Mouse (Mus musculus): Measurements from ENCODE around the gene Osbpl8. TPM values are rescaled to one million over a fixed set of nuclear protein-coding genes. Genes with fewer than 3 reads are reported as not detected.

Gene Osbpl8
- polyA plus RNA-seq, 1 experiment from 2014 or later: 20.5 TPM

DNA sequence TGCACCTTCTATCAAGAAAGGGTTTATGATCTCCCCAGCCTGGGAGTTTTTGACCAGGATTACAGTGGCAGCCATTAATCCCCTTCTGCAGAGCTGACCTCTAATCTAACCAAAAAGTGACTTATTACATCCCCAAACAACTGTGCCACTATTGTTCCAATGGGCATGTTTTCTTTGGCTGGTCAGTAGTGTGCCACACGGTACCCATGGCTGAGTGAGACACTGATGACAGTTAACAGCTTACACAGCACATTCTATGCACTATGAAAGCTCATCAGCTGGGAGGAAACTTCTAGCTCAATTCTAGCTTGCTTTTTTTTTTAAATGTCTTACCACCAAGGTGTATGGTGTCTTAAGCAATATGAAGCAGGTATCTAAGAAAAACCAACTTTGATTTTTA is 25.4 kb upstream of the Osbpl8 start:
- WGBS (ENCODE audit: insufficient replicate concordance): 53% methylated on average over 1 of the region's 1 CpGs

DNA sequence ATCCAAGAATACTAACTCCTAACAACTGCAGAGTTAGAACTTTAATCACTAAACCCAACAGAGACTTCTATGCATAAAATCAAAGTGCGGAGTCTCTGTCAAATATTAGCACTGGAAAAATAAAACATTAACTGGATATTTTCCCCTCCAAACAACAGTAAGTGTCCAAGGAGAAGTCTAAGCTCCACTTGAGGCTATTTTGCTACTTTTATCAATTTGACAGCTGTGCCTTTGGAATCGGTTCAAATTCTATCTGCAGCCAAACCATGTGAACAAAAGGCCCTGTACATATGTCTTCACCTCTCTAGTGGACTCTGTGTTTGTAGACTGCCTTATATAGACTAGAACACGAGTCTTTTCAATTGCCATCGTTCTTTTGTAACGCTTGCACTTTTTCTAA is 24.7 kb upstream of the Osbpl8 start:
- WGBS (ENCODE audit: insufficient replicate concordance): 46% methylated on average over 5 of the region's 5 CpGs
- Histone ChIP-seq H3K4me1 (ENCODE audit: control insufficient read depth, insufficient read depth, low read length) (peaks cover 9% of the 10 kb centered on the region; the same call in 1 of the 2 replicates), H3K9ac (ENCODE audit: low read depth, low read length) (no peak overlapping the region), H3K4me3 (ENCODE audit: low read depth, low read length) (no peak overlapping the region), H3K36me3 (ENCODE audit: control insufficient read depth, insufficient read depth, low read length) (no peaks in the 10 kb centered on the region), H3K4me2 (no peak overlapping the region), H3K27ac (ENCODE audit: low read depth, low read length) (no peak overlapping the region), H3K9me3 (replicated peaks; ENCODE audit: control insufficient read depth, low read length) (no peaks in the 10 kb centered on the region), H3K27me3 (ENCODE audit: control insufficient read depth, insufficient read depth, low read length) (no peaks in the 10 kb centered on the region)
- ATAC-seq (replicated peaks; ENCODE audit: insufficient number of reproducible peaks, low FRiP score, low TSS enrichment): no peak

More for the DNA sequence above, 25.4 kb upstream of the Osbpl8 start:
- Histone ChIP-seq H3K4me2 (no peak overlapping the region), H3K9ac (ENCODE audit: low read depth, low read length) (no peak overlapping the region), H3K36me3 (ENCODE audit: control insufficient read depth, insufficient read depth, low read length) (no peaks in the 10 kb centered on the region), H3K4me1 (ENCODE audit: control insufficient read depth, insufficient read depth, low read length) (peaks cover 7% of the 10 kb centered on the region; the same call in 1 of the 2 replicates), H3K27me3 (ENCODE audit: control insufficient read depth, insufficient read depth, low read length) (no peaks in the 10 kb centered on the region), H3K27ac (ENCODE audit: low read depth, low read length) (no peak overlapping the region), H3K4me3 (ENCODE audit: low read depth, low read length) (no peak overlapping the region), H3K9me3 (replicated peaks; ENCODE audit: control insufficient read depth, low read length) (no peaks in the 10 kb centered on the region)
- ATAC-seq (replicated peaks; ENCODE audit: insufficient number of reproducible peaks, low FRiP score, low TSS enrichment): no peak

DNA sequence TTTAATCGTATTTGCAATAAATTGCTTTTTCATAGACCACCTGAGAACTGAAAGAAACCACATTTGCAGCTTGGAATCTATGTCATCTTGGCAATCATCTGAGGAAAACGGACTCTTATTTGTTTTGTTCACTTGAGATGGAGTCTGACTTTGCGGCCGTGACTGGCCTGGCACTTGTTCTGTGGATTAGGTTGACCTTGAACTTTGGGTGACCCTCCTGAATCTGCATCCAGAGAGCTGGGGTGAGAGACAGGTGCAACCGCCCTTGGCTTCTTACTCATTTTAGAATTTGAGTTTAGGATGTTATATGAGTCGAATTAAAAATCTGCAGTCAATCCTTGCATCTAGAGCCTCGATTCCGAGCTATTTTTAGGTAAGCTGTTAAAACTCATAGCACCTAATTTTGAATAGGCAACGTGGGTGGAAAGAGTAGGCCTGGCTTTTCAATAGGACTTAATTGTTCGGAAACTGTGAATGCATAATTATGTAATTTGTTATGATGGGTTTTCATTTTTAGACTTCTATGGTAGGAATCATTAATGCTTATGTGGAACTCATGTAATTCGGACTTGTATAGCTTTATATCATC is 20.1 kb upstream of the Osbpl8 start:
- Histone ChIP-seq H3K36me3 (ENCODE audit: control insufficient read depth, insufficient read depth, low read length) (no peaks in the 10 kb centered on the region), H3K9me3 (replicated peaks; ENCODE audit: control insufficient read depth, low read length) (no peaks in the 10 kb centered on the region), H3K4me1 (ENCODE audit: control insufficient read depth, insufficient read depth, low read length) (peaks cover 7% of the 10 kb centered on the region; the same call in 1 of the 2 replicates), H3K4me2 (no peak overlapping the region), H3K9ac (ENCODE audit: low read depth, low read length) (no peak overlapping the region), H3K4me3 (ENCODE audit: low read depth, low read length) (no peak overlapping the region), H3K27ac (ENCODE audit: low read depth, low read length) (no peak overlapping the region), H3K27me3 (ENCODE audit: control insufficient read depth, insufficient read depth, low read length) (no peaks in the 10 kb centered on the region)
- WGBS (ENCODE audit: insufficient replicate concordance): 65% methylated on average over 11 of the region's 11 CpGs
- no peak for ATAC-seq (replicated peaks; ENCODE audit: insufficient number of reproducible peaks, low FRiP score, low TSS enrichment)

DNA sequence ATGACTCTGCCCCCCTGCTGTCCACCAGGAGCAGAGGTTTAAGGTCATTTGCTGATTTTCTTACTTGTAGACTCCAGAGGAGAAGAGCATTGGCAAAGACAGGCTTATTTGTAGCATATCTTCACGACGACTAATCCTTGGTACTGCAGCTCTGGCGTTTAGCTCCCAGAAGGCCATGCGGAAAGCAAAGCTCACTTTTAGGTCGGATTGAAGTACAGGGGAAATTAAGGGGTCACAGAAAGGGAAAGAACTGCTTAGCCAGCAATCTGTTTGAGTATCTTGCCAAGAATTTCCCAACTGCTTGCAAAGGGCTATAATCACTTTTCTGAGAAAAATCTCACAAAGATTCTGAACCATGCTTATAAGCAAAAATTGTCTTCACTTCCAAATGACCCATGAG is 14.8 kb upstream of the Osbpl8 start:
- ATAC-seq (replicated peaks; ENCODE audit: insufficient number of reproducible peaks, low FRiP score, low TSS enrichment): no peak
- Histone ChIP-seq H3K27me3 (ENCODE audit: control insufficient read depth, insufficient read depth, low read length) (no peaks in the 10 kb centered on the region), H3K4me3 (ENCODE audit: low read depth, low read length) (no peak overlapping the region), H3K9me3 (replicated peaks; ENCODE audit: control insufficient read depth, low read length) (no peaks in the 10 kb centered on the region), H3K9ac (ENCODE audit: low read depth, low read length) (no peak overlapping the region), H3K27ac (ENCODE audit: low read depth, low read length) (no peak overlapping the region), H3K4me1 (ENCODE audit: control insufficient read depth, insufficient read depth, low read length) (no peaks in the 10 kb centered on the region), H3K36me3 (ENCODE audit: control insufficient read depth, insufficient read depth, low read length) (no peaks in the 10 kb centered on the region), H3K4me2 (no peak overlapping the region)
- 71% methylated on average over 5 of the region's 5 CpGs for WGBS (ENCODE audit: insufficient replicate concordance)

- WGBS (ENCODE audit: insufficient replicate concordance): 83% methylated on average over 3 of the region's 3 CpGs
- no peak for ATAC-seq (replicated peaks; ENCODE audit: insufficient number of reproducible peaks, low FRiP score, low TSS enrichment)
- H3K36me3 ChIP-seq (ENCODE audit: control insufficient read depth, insufficient read depth, low read length): no peaks in the 10 kb centered on the region
- H3K9ac ChIP-seq (ENCODE audit: low read depth, low read length): no peak overlapping the region
- H3K27me3 ChIP-seq (ENCODE audit: control insufficient read depth, insufficient read depth, low read length): no peaks in the 10 kb centered on the region
- no peaks in the 10 kb centered on the region for H3K9me3 ChIP-seq (replicated peaks; ENCODE audit: control insufficient read depth, low read length)
- H3K27ac ChIP-seq (ENCODE audit: low read depth, low read length): no peak overlapping the region
- H3K4me1 ChIP-seq (ENCODE audit: control insufficient read depth, insufficient read depth, low read length): no peaks in the 10 kb centered on the region
- H3K4me2 ChIP-seq: no peak overlapping the region
- H3K4me3 ChIP-seq (ENCODE audit: low read depth, low read length): no peak overlapping the region
Observed at GRCm38 (mm10) chr10:111155065-111155464, 9.5 kb upstream of the Osbpl8 start.

DNA sequence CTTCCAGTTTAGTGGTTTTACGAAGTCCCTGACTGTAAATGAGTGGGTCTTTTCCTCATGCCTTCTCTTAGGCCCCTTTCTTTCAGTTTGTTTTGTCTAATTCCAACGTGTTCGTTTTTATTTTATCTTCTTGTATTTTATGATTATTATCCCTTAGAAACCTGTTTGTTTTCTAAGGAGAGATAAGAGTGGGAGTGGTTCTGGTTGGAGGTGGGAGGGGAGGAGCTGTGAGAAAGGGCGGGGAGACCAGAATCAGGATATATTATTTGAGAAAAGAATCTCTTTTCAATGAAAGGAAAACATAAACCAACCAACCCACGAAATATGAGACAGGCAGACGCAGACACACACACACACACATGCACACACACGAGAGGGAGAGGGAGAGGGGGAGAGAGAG is 9.0 kb upstream of the Osbpl8 start:
- H3K27ac ChIP-seq (ENCODE audit: low read depth, low read length): no peak overlapping the region
- WGBS (ENCODE audit: insufficient replicate concordance): 65% methylated on average over 6 of the region's 7 CpGs
- H3K36me3 ChIP-seq (ENCODE audit: control insufficient read depth, insufficient read depth, low read length): no peaks in the 10 kb centered on the region
- no peak overlapping the region for H3K9ac ChIP-seq (ENCODE audit: low read depth, low read length)
- no peak overlapping the region for H3K4me3 ChIP-seq (ENCODE audit: low read depth, low read length)
- H3K4me1 ChIP-seq (ENCODE audit: control insufficient read depth, insufficient read depth, low read length): no peaks in the 10 kb centered on the region
- no peaks in the 10 kb centered on the region for H3K27me3 ChIP-seq (ENCODE audit: control insufficient read depth, insufficient read depth, low read length)
- ATAC-seq (replicated peaks; ENCODE audit: insufficient number of reproducible peaks, low FRiP score, low TSS enrichment): no peak
- no peaks in the 10 kb centered on the region for H3K9me3 ChIP-seq (replicated peaks; ENCODE audit: control insufficient read depth, low read length)
- no peak overlapping the region for H3K4me2 ChIP-seq

- Histone ChIP-seq H3K36me3 (ENCODE audit: control insufficient read depth, insufficient read depth, low read length) (no peaks in the 10 kb centered on the region), H3K4me2 (no peak overlapping the region), H3K9me3 (replicated peaks; ENCODE audit: control insufficient read depth, low read length) (no peaks in the 10 kb centered on the region), H3K4me1 (ENCODE audit: control insufficient read depth, insufficient read depth, low read length) (no peaks in the 10 kb centered on the region), H3K27me3 (ENCODE audit: control insufficient read depth, insufficient read depth, low read length) (no peaks in the 10 kb centered on the region), H3K27ac (ENCODE audit: low read depth, low read length) (no peak overlapping the region), H3K9ac (ENCODE audit: low read depth, low read length) (no peak overlapping the region), H3K4me3 (ENCODE audit: low read depth, low read length) (no peak overlapping the region)
- WGBS (ENCODE audit: insufficient replicate concordance): 79% methylated on average over 29 of the region's 29 CpGs
- no peak for ATAC-seq (replicated peaks; ENCODE audit: insufficient number of reproducible peaks, low FRiP score, low TSS enrichment)
Observed at GRCm38 (mm10) chr10:111156394-111157190, 8.0 kb upstream of the Osbpl8 start.

GRCm38 (mm10) chr10:111157241-111157659 is 7.3 kb upstream of the Osbpl8 start:
- 77% methylated on average over 7 of the region's 7 CpGs for WGBS (ENCODE audit: insufficient replicate concordance)
- H3K4me3 ChIP-seq (ENCODE audit: low read depth, low read length): no peak overlapping the region
- H3K9me3 ChIP-seq (replicated peaks; ENCODE audit: control insufficient read depth, low read length): no peaks in the 10 kb centered on the region

More at GRCm38 (mm10) chr10:111157241-111157659, 7.3 kb upstream of the Osbpl8 start:
- no peaks in the 10 kb centered on the region for H3K27me3 ChIP-seq (ENCODE audit: control insufficient read depth, insufficient read depth, low read length)
- no peak overlapping the region for H3K4me2 ChIP-seq
- no peaks in the 10 kb centered on the region for H3K36me3 ChIP-seq (ENCODE audit: control insufficient read depth, insufficient read depth, low read length)
- no peak overlapping the region for H3K9ac ChIP-seq (ENCODE audit: low read depth, low read length)
- H3K27ac ChIP-seq (ENCODE audit: low read depth, low read length): no peak overlapping the region
- H3K4me1 ChIP-seq (ENCODE audit: control insufficient read depth, insufficient read depth, low read length): no peaks in the 10 kb centered on the region
- ATAC-seq (replicated peaks; ENCODE audit: insufficient number of reproducible peaks, low FRiP score, low TSS enrichment): no peak

All from heart, embryonic 11.5 days (tissue).